Mouse (Mus musculus) intestine, postnatal 0 days (tissue): ENCODE measurements at regions not wholly inside any gene's neighbourhood (a gene's known extent, or its start where the extent isn't known, plus 50 kb on each side); places are given as distances from the start of the nearest gene placed in this dataset.

Source experiments
- ATAC-seq: fragments of 200-750 bp; cut with Nextera tagmentation; 2 replicates; pipeline ENCODE4 v1.8.0; 2017; ENCODE audit warnings: mild to moderate bottlenecking, moderate TSS enrichment, moderate library complexity
- H3K27ac ChIP-seq: fragments of 300-500 bp; sonication (generic); 2 replicates; pipeline ENCODE4 v1.5.1; 2014; ENCODE audit warnings: mild to moderate bottlenecking, low read depth, low read length, moderate library complexity
- H3K27me3 ChIP-seq: fragments of 300-500 bp; sonication (generic); replicated peaks from 2 replicates; pipeline ENCODE4 v1.6.1; 2014; ENCODE audit warnings: low read length, mixed read lengths; ENCODE audit not compliant: control insufficient read depth, insufficient read depth
- H3K36me3 ChIP-seq: fragments of 300-500 bp; sonication (generic); 2 replicates; pipeline ENCODE4 v1.6.1; 2014; ENCODE audit warnings: mild to moderate bottlenecking, moderate library complexity; ENCODE audit not compliant: control insufficient read depth, insufficient read depth
- H3K4me1 ChIP-seq: fragments of 300-500 bp; sonication (generic); replicated peaks from 2 replicates; pipeline ENCODE4 v1.6.1; 2014; ENCODE audit warnings: antibody characterized with exemption, low read length, mixed read lengths; ENCODE audit not compliant: control insufficient read depth, insufficient read depth
- H3K4me2 ChIP-seq: fragments of 300-500 bp; sonication (generic); replicated peaks from 2 replicates; pipeline ENCODE4 v1.6.1; 2014; ENCODE audit warnings: low read depth, mild to moderate bottlenecking, moderate library complexity
- H3K4me3 ChIP-seq: fragments of 300-500 bp; sonication (generic); 2 replicates; pipeline ENCODE4 v1.5.1; 2014; ENCODE audit warnings: low read depth, low read length
- H3K9ac ChIP-seq: fragments of 300-500 bp; sonication (generic); 2 replicates; pipeline ENCODE4 v1.6.1; 2014; ENCODE audit warnings: mild to moderate bottlenecking, low read depth, low read length
- H3K9me3 ChIP-seq: fragments of 300-500 bp; sonication (generic); 2 replicates; pipeline ENCODE4 v1.6.1; 2016; ENCODE audit warnings: mixed run types; ENCODE audit not compliant: control insufficient read depth
- CTCF ChIP-seq: sonication (generic); IDR thresholded peaks from 2 replicates; pipeline ENCODE4 v1.5.1; 2016; ENCODE audit warnings: low read depth, mild to moderate bottlenecking, control low read depth, antibody characterized with exemption, moderate library complexity
- WGBS: fragments of 180-500 bp; shearing (Covaris S2); extraction: QIAGEN DNeasy Blood & Tissue Kit; methylation state at CpG from one replicate; pipeline ENCODE4 v1.1.7; 2014; 5-methylcytosine and 5-hydroxymethylcytosine counted together

- Histone ChIP-seq H3K4me3 (no peak overlapping the region), H3K4me1 (no peaks in the 10 kb centered on the region), H3K27me3 (no peaks in the 10 kb centered on the region), H3K9me3 (no peaks in the 10 kb centered on the region), H3K9ac (no peak overlapping the region), H3K36me3 (no peaks in the 10 kb centered on the region), H3K27ac (no peak overlapping the region), H3K4me2 (no peak overlapping the region)
- no peak for TF ChIP-seq CTCF
- 82% methylated on average over 5 of the region's 5 CpGs for WGBS
- no peak for ATAC-seq
Observed at GRCm38 (mm10) chr8:74716030-74716429, 156.9 kb upstream of the Isx start.

GRCm38 (mm10) chr8:74764728-74765127, 108.2 kb upstream of the Isx start:
- 77% methylated on average over 3 of the region's 3 CpGs for WGBS
- no peak for ATAC-seq

GRCm38 (mm10) chr8:74775549-74775948, 97.4 kb upstream of the Isx start:
- Histone ChIP-seq H3K4me1 (no peaks in the 10 kb centered on the region), H3K27ac (no peak overlapping the region)
- TF ChIP-seq CTCF = no peak

More at GRCm38 (mm10) chr8:74764728-74765127, 108.2 kb upstream of the Isx start:
- Histone ChIP-seq H3K4me1 (no peaks in the 10 kb centered on the region), H3K4me3 (no peak overlapping the region), H3K4me2 (no peak overlapping the region), H3K36me3 (no peaks in the 10 kb centered on the region), H3K9me3 (no peaks in the 10 kb centered on the region), H3K27me3 (no peaks in the 10 kb centered on the region), H3K9ac (no peak overlapping the region), H3K27ac (no peak overlapping the region)
- TF ChIP-seq CTCF = no peak

GRCm38 (mm10) chr8:74781087-74781486, 91.9 kb upstream of the Isx start:
- 85% methylated on average over 1 of the region's 1 CpGs for WGBS
- no peak overlapping the region for H3K9ac ChIP-seq
- H3K4me2 ChIP-seq = no peak overlapping the region
- TF ChIP-seq CTCF = no peak
- H3K9me3 ChIP-seq = no peaks in the 10 kb centered on the region; the same call in 1 of the 2 replicates
- no peak overlapping the region for H3K4me3 ChIP-seq
- H3K27ac ChIP-seq = no peak overlapping the region
- H3K27me3 ChIP-seq = no peaks in the 10 kb centered on the region
- no peak for ATAC-seq
- no peaks in the 10 kb centered on the region for H3K36me3 ChIP-seq
- no peaks in the 10 kb centered on the region for H3K4me1 ChIP-seq

More at GRCm38 (mm10) chr8:74775549-74775948, 97.4 kb upstream of the Isx start:
- Histone ChIP-seq H3K27me3 (no peaks in the 10 kb centered on the region), H3K9me3 (no peaks in the 10 kb centered on the region), H3K36me3 (no peaks in the 10 kb centered on the region), H3K4me3 (no peak overlapping the region), H3K4me2 (no peak overlapping the region), H3K9ac (no peak overlapping the region)
- no peak for ATAC-seq

GRCm38 (mm10) chr8:74808685-74809084, 64.3 kb upstream of the Isx start:
- ATAC-seq = no peak
- H3K9ac ChIP-seq = no peak overlapping the region
- no peak overlapping the region for H3K4me3 ChIP-seq
- no peak overlapping the region for H3K4me2 ChIP-seq
- H3K27ac ChIP-seq = no peak overlapping the region
- H3K36me3 ChIP-seq = no peaks in the 10 kb centered on the region
- no peaks in the 10 kb centered on the region for H3K9me3 ChIP-seq
- no peak for TF ChIP-seq CTCF
- no peaks in the 10 kb centered on the region for H3K27me3 ChIP-seq
- H3K4me1 ChIP-seq = no peaks in the 10 kb centered on the region

GRCm38 (mm10) chr8:74810054-74810453, 62.9 kb upstream of the Isx start:
- no peak overlapping the region for H3K9ac ChIP-seq
- no peaks in the 10 kb centered on the region for H3K27me3 ChIP-seq
- no peak for ATAC-seq
- no peak overlapping the region for H3K4me2 ChIP-seq
- no peak overlapping the region for H3K4me3 ChIP-seq
- no peak for TF ChIP-seq CTCF
- no peaks in the 10 kb centered on the region for H3K36me3 ChIP-seq
- WGBS = 77% methylated on average over 3 of the region's 3 CpGs
- H3K4me1 ChIP-seq = no peaks in the 10 kb centered on the region
- no peaks in the 10 kb centered on the region for H3K9me3 ChIP-seq
- H3K27ac ChIP-seq = no peak overlapping the region

GRCm38 (mm10) chr8:74818434-74818833, 54.5 kb upstream of the Isx start:
- Histone ChIP-seq H3K27me3 (no peaks in the 10 kb centered on the region), H3K9ac (no peak overlapping the region), H3K4me1 (no peaks in the 10 kb centered on the region), H3K4me2 (no peak overlapping the region), H3K4me3 (no peak overlapping the region), H3K27ac (no peak overlapping the region), H3K36me3 (no peaks in the 10 kb centered on the region), H3K9me3 (no peaks in the 10 kb centered on the region)
- no peak for ATAC-seq
- 68% methylated on average over 1 of the region's 1 CpGs for WGBS
- peak; percentile 40 for TF ChIP-seq CTCF
